Mouse (Mus musculus) lung, postnatal 14 days (tissue): ENCODE measurements around the gene Ptpn18.
"Not testable (repeated sequence)": the region's sequence is repeated elsewhere in the genome, so short reads cannot be mapped to it uniquely, and the experiment has no call there.

Experiments
- DNase-seq: peaks from one replicate; pipeline ENCODE4 v3.0.0; 2021

Ptpn18 gene

GRCm38 (mm10) chr1:34459284-34460060 lies at the start of gene Ptpn18:
TSS of gene Ptpn18 (plus strand) at chr1:34459762.
- peak; percentile 93 for DNase-seq

- DNase-seq = no peak
Measured at GRCm38 (mm10) chr1:34428466-34428865, 31.1 kb upstream of the Ptpn18 start.

GRCm38 (mm10) chr1:34429281-34429680 lies 30.3 kb upstream of the Ptpn18 start:
- DNase-seq = no peak

GRCm38 (mm10) chr1:34430981-34431380 lies 28.6 kb upstream of the Ptpn18 start:
- DNase-seq = no peak

- DNase-seq = no peak
Measured at GRCm38 (mm10) chr1:34431431-34431830, 28.1 kb upstream of the Ptpn18 start.

- DNase-seq = peak; percentile 17
Measured at GRCm38 (mm10) chr1:34432411-34432775, 27.2 kb upstream of the Ptpn18 start.

GRCm38 (mm10) chr1:34432776-34433481 lies 26.6 kb upstream of the Ptpn18 start:
- DNase-seq = peak; percentile 32

- no peak for DNase-seq
Measured at GRCm38 (mm10) chr1:34433891-34434521, 25.6 kb upstream of the Ptpn18 start.

GRCm38 (mm10) chr1:34434660-34435160 lies 24.9 kb upstream of the Ptpn18 start:
- DNase-seq = peak; percentile 90

- DNase-seq = no peak
Measured at GRCm38 (mm10) chr1:34435371-34436120, 24.0 kb upstream of the Ptpn18 start.

- no peak for DNase-seq
Measured at GRCm38 (mm10) chr1:34436374-34436773, 23.2 kb upstream of the Ptpn18 start.

- DNase-seq = not testable (repeated sequence)
Measured at GRCm38 (mm10) chr1:34437366-34437765, 22.2 kb upstream of the Ptpn18 start.

- no peak for DNase-seq
Measured at GRCm38 (mm10) chr1:34438381-34439051, 21.0 kb upstream of the Ptpn18 start.

GRCm38 (mm10) chr1:34439215-34439960 lies 20.2 kb upstream of the Ptpn18 start, which contains the start of the genes Ccdc115 and Imp4:
TSS of gene Ccdc115 (minus strand) at chr1:34439672.
TSS of gene Imp4 (plus strand) at chr1:34439851.
- peak; percentile 95 for DNase-seq

- no peak for DNase-seq
Measured at GRCm38 (mm10) chr1:34439961-34440630, 19.5 kb upstream of the Ptpn18 start.

- DNase-seq = no peak
Measured at GRCm38 (mm10) chr1:34443124-34443523, 16.4 kb upstream of the Ptpn18 start.

- no peak for DNase-seq
Measured at GRCm38 (mm10) chr1:34458431-34458830, 1.1 kb upstream of the Ptpn18 start.

GRCm38 (mm10) chr1:34460061-34460441 lies 489 bp downstream of the Ptpn18 start:
- peak; percentile 34 for DNase-seq

- DNase-seq = peak; percentile 72
Measured at GRCm38 (mm10) chr1:34462766-34463165, 3.2 kb downstream of the Ptpn18 start.

GRCm38 (mm10) chr1:34464310-34464817 lies 4.8 kb downstream of the Ptpn18 start:
- peak; percentile 8 for DNase-seq

GRCm38 (mm10) chr1:34465445-34465844 lies 5.9 kb downstream of the Ptpn18 start:
- DNase-seq = no peak
